In genomic region chr7:66831295-66831694, GRCm38 (mm10) we compare ENCODE assay signal across 8 mouse cellular contexts. TPM values are rescaled to one million over a fixed set of nuclear protein-coding genes. Genes with fewer than 3 reads are reported as not detected.
A peak's percentile ranks its signal among the peaks of the same experiment; 100 is the strongest.
DNase-seq lines count a peak whose midpoint lies in the region; ATAC-seq and TF ChIP-seq lines count a peak whose summit lies in the region.

No protein-coding gene starts in this region.

- no peaks in the 10 kb centered on the region for H3K36me3 ChIP-seq in embryonic facial prominence, embryonic 12.5 days
- H3K36me3 ChIP-seq in embryonic facial prominence, embryonic 10.5 days (replicated peaks), result no peaks in the 10 kb centered on the region
- H3K36me3 ChIP-seq in kidney, embryonic 16.5 days (ENCODE audit: insufficient read depth, low read length), result no peaks in the 10 kb centered on the region
- H3K36me3 ChIP-seq in stomach, embryonic 15.5 days, result no peaks in the 10 kb centered on the region
- no peaks in the 10 kb centered on the region for H3K36me3 ChIP-seq in liver, postnatal 0 days (replicated peaks; ENCODE audit: insufficient read depth, low read length)

- no peak for DNase-seq in embryonic facial prominence, embryonic 10.5 days (ENCODE audit: low spot score)
- peak; percentile 53 for DNase-seq in right cerebral cortex, postnatal 14 days
- DNase-seq in right cerebral cortex, adult 18-20 months, result no peak
- DNase-seq in liver, postnatal 0 days, result no peak

- H3K27ac ChIP-seq in embryonic facial prominence, embryonic 12.5 days, result 0 out of 2 replicates have a peak overlapping the region, but pooled peaks have one; percentile 47
- no peak overlapping the region for H3K27ac ChIP-seq in embryonic facial prominence, embryonic 10.5 days (replicated peaks)
- H3K27ac ChIP-seq in kidney, embryonic 16.5 days (ENCODE audit: low read length), result peak overlapping the region; percentile 27; the same call in 1 of the 2 replicates
- peak overlapping the region; percentile 66 for H3K27ac ChIP-seq in stomach, embryonic 15.5 days
- H3K27ac ChIP-seq in liver, postnatal 0 days (ENCODE audit: low read depth), result no peak overlapping the region

- no peak for ATAC-seq in embryonic facial prominence, embryonic 12.5 days (ENCODE audit: insufficient number of reproducible peaks, insufficient read depth, low FRiP score, low TSS enrichment)
- no peak for ATAC-seq in kidney, embryonic 16.5 days (ENCODE audit: low FRiP score, low TSS enrichment)
- peak; percentile 50; the same call in 1 of the 2 replicates for ATAC-seq in stomach, embryonic 15.5 days (ENCODE audit: insufficient read depth, low FRiP score, low read depth)
- ATAC-seq in liver, postnatal 0 days, result no peak
- ATAC-seq in monocyte, adult 5-6 weeks (replicated peaks; ENCODE audit: insufficient number of reproducible peaks, low FRiP score, low TSS enrichment, poor library complexity, severe bottlenecking), result no peak

- H3K4me3 ChIP-seq in embryonic facial prominence, embryonic 12.5 days, result no peak overlapping the region
- H3K4me3 ChIP-seq in embryonic facial prominence, embryonic 10.5 days, result no peak overlapping the region
- no peak overlapping the region for H3K4me3 ChIP-seq in kidney, embryonic 16.5 days (ENCODE audit: low read length)
- H3K4me3 ChIP-seq in stomach, embryonic 15.5 days (replicated peaks), result no peak overlapping the region
- no peak overlapping the region for H3K4me3 ChIP-seq in liver, postnatal 0 days (ENCODE audit: low read depth, low read length)

- no peaks in the 10 kb centered on the region for H3K9me3 ChIP-seq in embryonic facial prominence, embryonic 12.5 days
- H3K9me3 ChIP-seq in embryonic facial prominence, embryonic 10.5 days, result no peaks in the 10 kb centered on the region
- H3K9me3 ChIP-seq in kidney, embryonic 16.5 days (ENCODE audit: low read length), result no peaks in the 10 kb centered on the region
- no peaks in the 10 kb centered on the region for H3K9me3 ChIP-seq in stomach, embryonic 15.5 days
- H3K9me3 ChIP-seq in liver, postnatal 0 days (ENCODE audit: low read length), result no peaks in the 10 kb centered on the region

- WGBS in embryonic facial prominence, embryonic 12.5 days, result 44% methylated on average over 5 of the region's 5 CpGs
- WGBS in embryonic facial prominence, embryonic 10.5 days, result 92% methylated on average over 5 of the region's 5 CpGs
- 49% methylated on average over 5 of the region's 5 CpGs for WGBS in kidney, embryonic 16.5 days
- WGBS in stomach, embryonic 15.5 days, result 16% methylated on average over 5 of the region's 5 CpGs
- WGBS in liver, postnatal 0 days (ENCODE audit: insufficient replicate concordance), result 68% methylated on average over 5 of the region's 5 CpGs

- H3K4me1 ChIP-seq in embryonic facial prominence, embryonic 12.5 days, result peaks cover 30% of the 10 kb centered on the region
- 0 out of 2 replicates have a peak, but pooled peaks cover 3% of the 10 kb centered on the region for H3K4me1 ChIP-seq in embryonic facial prominence, embryonic 10.5 days
- peaks cover 13% of the 10 kb centered on the region for H3K4me1 ChIP-seq in kidney, embryonic 16.5 days (ENCODE audit: insufficient read depth, low read length)
- peaks cover 15% of the 10 kb centered on the region for H3K4me1 ChIP-seq in stomach, embryonic 15.5 days
- no peaks in the 10 kb centered on the region for H3K4me1 ChIP-seq in liver, postnatal 0 days (ENCODE audit: insufficient read depth)

- H3K9ac ChIP-seq in embryonic facial prominence, embryonic 12.5 days, result no peak overlapping the region
- no peak overlapping the region for H3K9ac ChIP-seq in kidney, embryonic 16.5 days (replicated peaks; ENCODE audit: low read length)
- H3K9ac ChIP-seq in stomach, embryonic 15.5 days, result no peak overlapping the region
- H3K9ac ChIP-seq in liver, postnatal 0 days (replicated peaks), result no peak overlapping the region

- no peak for TF ChIP-seq EP300 in liver, postnatal 0 days (IDR thresholded peaks at IDR 0.05; ENCODE audit: low read depth)

- no peaks in the 10 kb centered on the region for H3K27me3 ChIP-seq in embryonic facial prominence, embryonic 12.5 days
- peaks cover 9% of the 10 kb centered on the region; the same call in 1 of the 2 replicates for H3K27me3 ChIP-seq in embryonic facial prominence, embryonic 10.5 days (replicated peaks; ENCODE audit: low read depth, poor library complexity, severe bottlenecking)
- no peaks in the 10 kb centered on the region for H3K27me3 ChIP-seq in kidney, embryonic 16.5 days (ENCODE audit: insufficient read depth, low read length)
- H3K27me3 ChIP-seq in stomach, embryonic 15.5 days (replicated peaks), result no peaks in the 10 kb centered on the region
- no peaks in the 10 kb centered on the region for H3K27me3 ChIP-seq in liver, postnatal 0 days (ENCODE audit: insufficient read depth, low read length)

- no peak for TF ChIP-seq CTCF in liver, postnatal 0 days (IDR thresholded peaks at IDR 0.05; ENCODE audit: low read depth)

- H3K4me2 ChIP-seq in embryonic facial prominence, embryonic 12.5 days (replicated peaks), result no peak overlapping the region
- no peak overlapping the region; the same call in 1 of the 2 replicates for H3K4me2 ChIP-seq in kidney, embryonic 16.5 days (replicated peaks; ENCODE audit: low read depth, low read length)
- H3K4me2 ChIP-seq in stomach, embryonic 15.5 days, result peak overlapping the region; percentile 37; the same call in 1 of the 2 replicates
- H3K4me2 ChIP-seq in liver, postnatal 0 days (ENCODE audit: low read depth, low read length), result no peak overlapping the region

RNA-seq across cellular contexts. Expression of gene Adamts17, which starts 8.2 kb away (rescaled TPM):
- polyA plus RNA-seq in embryonic facial prominence, embryonic 12.5 days (2016; fragmentation: Nextera tagmentation; extraction: Ambion mirVana), result 13.8 and 17.9 TPM in 2 replicates
- polyA plus RNA-seq in embryonic facial prominence, embryonic 10.5 days (2016; fragmentation: Nextera tagmentation; extraction: Ambion mirVana), result 2.4 and 2.6 TPM in 2 replicates
- 3.6 and 4.7 TPM in 2 replicates for polyA plus RNA-seq in kidney, embryonic 16.5 days (2015; fragmentation: Nextera tagmentation; extraction: Ambion mirVana)
- 5.2 and 5.6 TPM in 2 replicates for polyA plus RNA-seq in stomach, embryonic 15.5 days (2015; fragmentation: Nextera tagmentation; extraction: Ambion mirVana)
- 0.02 and 0.05 TPM in 2 replicates for polyA plus RNA-seq in liver, postnatal 0 days (2015; fragmentation: Nextera tagmentation; extraction: Ambion mirVana)
- total RNA-seq in monocyte, adult 5-6 weeks (2017), result not detected in 3 replicates

Comparison
In these comparisons a context has a peak if more than half of its experiments do, and no peak if none do; other contexts are left out.
1. H3K27ac ChIP-seq: peak in embryonic facial prominence, embryonic 12.5 days (single experiment), kidney, embryonic 16.5 days (single experiment) and stomach, embryonic 15.5 days (single experiment); none in embryonic facial prominence, embryonic 10.5 days (single experiment) and liver, postnatal 0 days (single experiment).